Mouse (Mus musculus): ENCODE data around the gene Tekt3.

Gene Tekt3

DNA sequence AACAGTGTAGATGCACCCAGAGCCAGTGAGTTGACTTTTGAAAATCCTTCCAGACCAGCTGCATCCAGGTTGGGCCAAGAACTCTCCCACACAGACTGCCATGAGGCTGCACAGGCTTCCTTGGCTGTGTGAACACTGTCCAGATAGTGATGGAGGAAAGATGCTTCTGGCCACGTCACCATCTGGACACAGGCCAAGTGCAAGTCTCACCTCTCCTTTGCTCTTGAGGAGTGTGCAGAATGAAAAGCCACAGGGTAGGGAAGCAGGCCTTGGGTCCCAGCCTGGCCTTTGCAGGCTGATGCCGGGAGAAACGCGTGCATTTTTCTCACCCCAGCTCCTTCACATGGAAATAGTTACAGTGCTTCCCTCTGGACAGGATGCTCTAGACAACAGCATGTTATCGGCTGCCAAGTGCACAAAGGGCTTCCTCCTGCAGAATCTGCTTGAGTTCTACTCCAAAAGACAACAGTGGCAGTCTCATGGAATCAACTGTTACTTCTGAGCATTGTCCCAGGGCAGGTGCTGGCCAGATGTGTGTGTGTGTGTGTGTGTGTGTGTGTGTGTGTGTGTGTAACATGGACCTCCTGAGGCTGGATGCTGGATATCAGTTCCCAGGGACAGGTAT lies 64.5 kb downstream of the Tekt3 start:
- 48% methylated on average over 5 of the region's 5 CpGs for WGBS

DNA sequence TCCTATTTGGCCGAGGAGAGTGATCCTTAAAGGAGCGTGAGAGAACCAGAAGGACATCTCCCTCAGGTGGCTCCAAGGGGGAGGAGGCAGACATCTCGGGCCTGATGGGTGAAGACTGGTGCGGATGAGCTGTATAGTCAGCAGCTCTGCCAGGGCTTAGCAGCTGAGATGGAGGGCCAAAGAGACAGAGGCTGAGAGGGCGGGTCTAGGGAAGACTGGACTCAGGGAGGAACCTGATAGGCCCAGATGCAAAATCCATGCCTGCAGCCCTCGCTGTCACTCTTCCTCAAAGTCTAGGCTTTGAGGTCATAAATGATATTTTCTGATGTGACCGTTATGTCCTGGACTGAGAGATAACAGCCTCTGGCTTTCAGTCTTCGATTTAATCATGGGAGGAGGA lies 65.5 kb downstream of the Tekt3 start:
- 91% methylated on average over 8 of the region's 8 CpGs for WGBS

DNA sequence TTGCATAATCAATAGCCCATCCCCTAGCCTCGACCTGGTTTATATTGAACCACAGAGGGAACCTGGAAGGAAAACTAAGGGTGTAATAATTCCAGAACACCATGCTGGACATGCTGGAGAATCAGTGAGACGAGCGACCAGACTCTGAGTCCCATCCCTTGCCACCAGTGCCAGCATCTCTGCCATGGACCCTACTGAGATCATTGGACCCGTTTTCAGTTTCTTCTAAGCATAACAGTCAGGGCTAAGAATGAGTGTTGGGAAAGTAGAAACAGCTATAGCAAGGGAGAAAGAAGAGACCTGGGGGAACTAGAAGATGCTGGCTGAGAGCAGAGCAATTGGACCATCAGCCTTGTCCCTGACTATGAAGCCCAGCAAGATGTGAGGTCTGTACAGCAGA lies 66.1 kb downstream of the Tekt3 start:
- 91% methylated on average over 4 of the region's 4 CpGs for WGBS

DNA sequence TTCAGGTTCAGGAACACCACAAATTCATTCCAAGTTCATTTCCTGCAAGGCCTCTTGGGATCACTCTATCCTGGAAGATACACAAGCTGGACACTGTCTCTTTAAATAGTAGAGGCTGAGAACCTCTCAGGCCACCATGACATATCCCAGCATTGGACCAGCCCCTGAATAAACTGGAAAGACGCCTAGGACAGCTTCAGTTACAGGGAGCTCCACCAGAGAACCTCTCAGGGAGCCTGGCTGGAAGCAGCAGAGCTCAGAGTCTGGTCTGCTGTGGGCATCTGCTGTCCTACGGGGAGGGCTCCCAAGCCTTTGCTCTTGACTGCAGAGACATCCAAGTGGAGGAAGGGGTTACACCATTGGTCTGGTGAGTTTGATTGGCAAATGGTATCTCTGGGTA lies 67.3 kb downstream of the Tekt3 start, which contains the start of gene Pmp22:
Pmp22 (plus strand) TSS at position 199 of the 400 bp plus-strand sequence.
- 81% methylated on average over 2 of the region's 2 CpGs for WGBS

DNA sequence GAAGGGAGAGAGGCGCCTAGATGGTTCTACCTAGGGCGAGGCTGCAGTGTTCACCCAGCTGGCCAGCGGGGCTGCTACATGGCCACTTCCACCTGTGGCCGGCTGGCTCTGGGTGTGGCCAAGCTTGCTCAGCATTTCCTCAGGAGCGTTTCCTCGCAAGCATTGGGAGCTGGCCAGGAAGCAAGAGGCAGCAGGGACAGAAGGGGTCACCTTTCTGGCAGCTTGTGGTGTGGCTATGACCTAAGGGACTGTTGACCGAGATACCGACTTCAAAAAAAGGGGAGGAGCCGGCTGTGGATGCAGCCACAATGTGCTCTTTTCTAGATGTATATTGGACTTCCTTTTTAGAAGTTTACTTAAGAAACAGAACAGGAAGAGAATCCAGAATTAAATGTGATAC lies 67.9 kb downstream of the Tekt3 start:
- 64% methylated on average over 9 of the region's 9 CpGs for WGBS

DNA sequence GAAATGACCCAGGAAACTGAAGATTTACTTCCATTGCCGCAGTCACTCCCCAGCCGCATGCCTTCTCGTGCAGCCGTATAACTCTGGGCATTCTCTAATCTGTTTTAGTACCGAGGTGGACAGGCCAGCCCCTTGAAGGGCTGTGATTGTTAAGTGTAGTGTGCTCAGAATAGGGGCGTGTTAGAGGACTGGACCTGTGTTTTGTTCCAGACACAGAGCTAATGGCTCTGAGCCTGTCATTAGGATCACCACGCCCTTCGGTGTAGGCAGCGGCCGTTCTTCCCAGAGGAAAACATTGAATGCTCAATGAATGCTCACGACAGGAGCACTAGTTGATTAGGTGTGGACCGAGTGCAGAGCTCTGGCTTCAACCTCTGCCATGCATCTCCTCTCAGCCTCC lies 68.4 kb downstream of the Tekt3 start:
- 51% methylated on average over 12 of the region's 12 CpGs for WGBS

DNA sequence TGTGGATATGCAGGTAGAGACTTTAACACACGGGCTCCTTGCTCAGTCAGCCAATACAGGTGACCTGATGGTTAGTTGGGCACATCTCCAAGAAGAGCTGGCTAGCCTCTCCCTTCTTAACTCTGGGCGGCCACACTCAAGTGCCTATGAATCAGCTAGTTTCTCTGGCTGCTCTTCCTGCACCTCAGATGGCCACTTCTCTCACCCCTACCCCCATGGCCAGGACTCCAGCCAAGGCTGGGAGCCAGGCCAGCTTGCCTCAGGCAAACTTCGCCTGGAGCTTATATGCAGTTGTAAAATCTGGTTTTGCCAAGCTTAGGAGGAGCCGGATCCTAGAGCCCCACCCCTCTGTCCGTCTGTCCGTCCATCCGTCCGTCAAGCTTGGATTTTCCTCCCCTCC lies 69.0 kb downstream of the Tekt3 start:
- WGBS = 18% methylated on average over 8 of the region's 8 CpGs

DNA sequence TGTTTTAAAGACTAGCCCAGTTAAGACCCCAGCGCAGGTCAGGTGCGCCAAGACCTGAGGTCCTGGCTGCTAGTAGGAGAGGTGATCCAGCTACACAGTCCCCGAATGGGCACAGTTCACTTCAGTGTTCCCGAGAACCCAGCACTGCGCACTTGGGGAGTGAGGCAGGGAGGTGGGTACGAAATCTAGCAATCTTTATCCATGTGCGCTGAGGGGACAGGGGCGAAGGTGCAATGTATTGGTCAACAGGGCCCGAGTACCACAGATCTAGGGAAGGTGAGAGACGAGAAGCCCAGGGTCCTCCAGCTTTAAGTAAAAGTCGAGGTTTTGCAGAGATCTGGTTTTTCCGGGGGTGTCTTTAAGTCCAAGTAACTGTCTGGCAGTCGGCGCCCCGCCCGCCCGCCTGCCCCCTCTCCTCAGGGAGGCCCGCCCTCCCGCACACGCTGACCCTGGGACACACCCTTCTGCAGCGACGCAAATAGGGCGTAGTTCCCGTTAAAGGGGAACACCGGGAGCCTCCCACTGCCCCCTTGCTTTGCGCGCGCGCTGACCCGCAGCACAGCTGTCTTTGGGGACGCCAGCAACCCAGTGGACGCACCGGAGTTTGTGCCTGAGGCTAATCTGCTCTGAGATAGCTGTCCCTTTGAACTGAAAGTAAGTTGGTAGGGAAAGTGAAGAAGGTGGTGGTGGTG lies 69.7 kb downstream of the Tekt3 start:
- WGBS = 5% methylated on average over 33 of the region's 33 CpGs

DNA sequence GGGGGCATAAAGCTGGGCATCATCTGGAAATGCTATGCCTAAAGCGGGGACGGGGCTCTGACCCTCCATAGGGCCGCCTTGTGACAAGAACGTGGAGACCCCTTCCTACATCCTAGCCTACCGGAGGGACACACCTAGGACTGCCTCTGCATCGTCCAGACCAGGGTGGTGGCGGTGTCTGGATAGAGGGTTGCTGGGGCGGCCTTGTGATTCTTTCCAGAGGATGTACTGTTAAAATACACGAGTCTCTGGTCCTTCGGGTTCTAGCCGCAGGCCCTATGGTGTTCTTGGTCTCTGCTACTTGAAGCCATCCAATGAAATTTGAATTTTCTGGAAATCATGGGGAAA lies 70.2 kb downstream of the Tekt3 start:
- WGBS = 18% methylated on average over 11 of the region's 11 CpGs

DNA sequence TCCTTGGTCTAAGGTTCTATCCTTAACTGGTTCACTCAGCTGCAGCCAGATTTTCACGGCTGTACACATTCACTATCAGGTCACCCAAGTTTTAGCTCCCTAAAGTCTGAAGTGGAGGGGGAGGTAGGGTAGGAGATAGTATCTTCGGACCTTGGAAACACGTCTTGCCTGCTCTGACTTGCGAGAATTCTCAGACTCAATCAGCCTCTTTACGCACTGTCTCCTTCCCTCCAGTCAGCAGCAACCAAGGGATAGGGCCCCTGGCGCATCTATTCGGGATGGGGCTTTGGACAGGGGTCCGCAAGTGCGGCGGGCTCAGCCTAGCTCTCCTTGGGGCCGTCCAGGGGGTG lies 70.7 kb downstream of the Tekt3 start:
- 3% methylated on average over 11 of the region's 11 CpGs for WGBS

DNA sequence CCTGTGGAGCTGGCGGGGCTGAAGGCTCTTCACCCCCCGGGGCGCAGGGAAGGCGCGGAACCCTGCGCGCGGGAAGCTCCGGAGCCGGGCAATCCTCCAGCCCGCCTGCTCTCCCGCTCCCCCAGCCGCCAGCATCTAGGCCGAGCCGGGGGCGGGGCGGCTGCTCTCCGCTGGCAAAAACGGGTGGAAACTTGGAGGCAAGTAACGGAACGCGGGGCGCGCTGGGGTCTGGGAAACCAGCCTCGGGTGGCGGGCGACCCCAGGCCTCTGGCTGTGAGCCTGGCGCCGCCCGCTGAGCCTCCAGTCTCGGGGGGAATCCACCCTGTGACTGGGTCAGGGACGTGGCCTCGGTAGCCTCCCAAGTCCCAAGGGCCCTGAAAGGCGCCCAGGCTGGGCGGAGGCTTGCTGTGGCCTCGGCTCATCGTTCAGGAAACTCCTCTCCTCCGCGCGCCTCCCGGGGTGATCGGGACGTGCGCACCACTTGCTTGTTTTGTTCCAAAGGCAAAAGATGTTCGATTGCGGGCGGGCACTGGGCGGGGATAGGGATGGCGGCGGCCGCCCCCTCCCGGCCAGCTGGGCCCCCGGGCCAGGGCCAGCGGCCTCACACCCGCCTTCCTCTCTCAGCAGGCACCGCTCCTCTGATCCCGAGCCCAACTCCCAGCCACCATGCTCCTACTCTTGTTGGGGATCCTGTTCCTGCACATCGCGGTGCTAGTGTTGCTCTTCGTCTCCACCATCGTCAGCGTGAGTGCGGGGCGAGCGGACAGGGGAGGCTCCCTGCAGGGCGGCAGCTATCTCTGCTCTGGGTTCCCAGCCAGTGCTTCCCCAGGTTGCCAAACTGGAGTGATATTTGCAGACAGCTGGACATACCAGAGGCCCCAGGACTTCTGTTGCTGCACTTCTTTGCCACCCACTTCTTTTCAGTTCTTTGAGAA lies 71.3 kb downstream of the Tekt3 start:
- 1% methylated on average over 66 of the region's 66 CpGs for WGBS

DNA sequence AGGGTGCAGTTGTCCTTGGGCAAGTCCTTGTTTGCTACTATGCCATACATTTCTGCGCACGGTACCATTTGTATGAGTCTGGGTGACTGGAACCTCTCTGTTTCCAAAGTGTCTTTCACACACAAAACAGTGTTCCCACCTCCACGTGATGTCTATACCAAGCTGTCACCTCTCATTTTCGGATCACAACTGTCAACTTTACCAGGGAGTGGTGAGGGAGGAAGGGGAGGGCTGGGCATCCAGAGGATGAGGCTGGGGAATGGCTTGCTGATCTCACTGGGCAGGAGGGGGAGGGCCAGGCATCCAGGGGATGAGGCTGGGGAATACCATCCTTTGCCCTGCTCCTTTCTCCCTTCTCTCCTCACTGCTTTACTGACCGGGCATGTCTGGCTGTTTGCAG lies 72.6 kb downstream of the Tekt3 start:
- WGBS = 84% methylated on average over 5 of the region's 5 CpGs

DNA sequence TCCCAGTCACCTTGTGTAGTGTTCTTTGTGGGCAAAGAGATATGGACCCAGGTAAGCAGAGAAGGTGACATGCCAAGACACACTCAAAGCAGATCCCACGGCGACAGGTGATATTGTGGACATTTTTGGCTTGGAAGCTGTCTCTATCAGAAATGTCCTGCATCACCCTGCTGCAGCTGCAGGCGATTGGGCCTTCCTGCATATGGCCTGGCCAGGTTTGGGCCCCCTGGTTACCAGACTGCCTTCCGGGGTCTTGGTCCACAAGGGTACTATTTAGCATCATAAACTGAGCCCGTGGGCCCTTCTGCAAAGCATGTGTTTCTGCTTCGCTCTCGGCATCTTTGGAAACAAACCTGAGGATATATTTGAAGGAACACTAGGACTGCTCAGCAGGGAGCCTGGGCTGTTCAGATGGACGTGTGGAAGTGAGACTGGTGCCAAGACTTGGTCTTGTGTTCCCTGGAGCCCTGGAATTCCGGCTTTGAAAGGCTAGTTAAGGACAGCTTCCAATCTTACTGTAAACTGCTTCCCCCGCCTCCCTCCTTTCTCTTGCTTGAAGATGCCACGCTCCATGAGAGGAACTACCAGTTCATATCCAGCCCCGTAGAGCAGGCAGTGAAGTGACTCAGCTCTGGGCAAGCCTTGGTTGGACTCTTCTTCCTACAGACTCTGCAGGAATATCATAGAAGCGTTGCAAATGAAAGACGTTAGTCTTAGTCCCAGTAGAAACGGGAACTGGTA lies 73.5 kb downstream of the Tekt3 start:
- WGBS = 43% methylated on average over 15 of the region's 15 CpGs

DNA sequence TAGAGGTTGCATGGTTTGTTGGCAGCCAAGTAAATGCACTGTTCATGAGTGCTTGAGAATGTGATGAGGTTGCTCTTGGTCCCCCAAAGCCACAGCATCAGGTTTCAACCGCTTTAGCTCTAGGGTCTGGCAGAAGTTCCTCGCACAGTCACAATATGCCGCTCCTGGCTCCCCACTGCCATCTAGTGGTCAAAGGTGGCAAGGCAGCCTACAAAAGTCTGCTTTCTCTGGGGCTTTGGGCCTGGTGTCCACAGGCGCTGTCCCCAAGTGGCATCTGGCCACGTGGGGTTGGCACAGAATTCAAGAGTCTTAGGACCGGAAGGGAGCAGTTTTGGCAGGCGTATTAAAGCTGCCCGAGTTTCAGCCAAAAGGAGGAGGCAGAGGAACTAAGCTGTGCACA lies 74.2 kb downstream of the Tekt3 start:
- WGBS = 2% methylated on average over 8 of the region's 8 CpGs

DNA sequence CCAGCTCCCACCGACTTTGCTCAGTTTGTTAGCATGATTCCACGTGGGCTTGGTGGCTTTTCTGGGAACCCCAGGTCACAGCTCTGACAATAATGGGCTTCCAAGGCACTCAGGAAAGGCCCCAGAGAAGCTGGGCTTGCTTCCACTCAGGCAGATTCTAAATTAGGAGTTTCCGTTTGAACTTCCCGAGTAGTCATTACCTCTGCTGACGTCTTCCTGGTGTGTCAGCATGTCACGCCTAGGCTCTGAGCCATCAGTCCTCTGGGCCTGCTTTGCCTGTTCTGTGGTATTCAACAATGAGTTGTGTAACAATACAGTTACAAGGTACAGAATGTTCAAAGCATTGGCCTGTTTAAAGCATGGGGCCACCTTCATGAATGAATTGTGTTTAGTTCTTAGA lies 74.8 kb downstream of the Tekt3 start:
- WGBS = 33% methylated on average over 6 of the region's 6 CpGs

DNA sequence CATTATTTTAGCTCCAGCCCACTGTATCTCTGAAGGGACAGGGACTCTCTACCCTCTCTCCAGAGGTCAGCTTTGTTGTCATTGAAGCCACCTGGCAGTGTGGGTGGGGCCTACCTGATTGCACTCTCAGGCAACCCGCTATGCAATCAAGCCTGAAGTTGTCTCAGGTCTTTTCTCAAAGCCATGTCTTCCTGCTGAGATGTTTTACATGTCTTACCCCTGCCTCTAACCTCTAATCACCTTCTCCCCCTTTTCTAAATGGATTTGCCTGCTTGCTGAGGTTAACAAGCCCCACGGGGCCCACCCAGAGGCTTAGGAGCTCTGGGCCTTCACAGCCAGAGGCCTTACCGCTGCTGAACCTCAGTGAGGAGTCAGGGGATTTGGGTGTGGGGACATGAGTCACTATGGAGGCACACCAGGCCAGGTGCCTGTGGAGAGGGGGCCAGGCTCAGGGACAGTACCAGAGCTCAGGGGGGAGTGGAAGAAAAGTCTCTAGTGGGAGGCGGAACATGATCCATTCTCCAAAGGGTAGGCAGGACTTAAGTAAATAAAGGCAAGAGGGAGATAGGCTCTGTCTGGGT lies 75.5 kb downstream of the Tekt3 start:
- WGBS = 88% methylated on average over 4 of the region's 4 CpGs

DNA sequence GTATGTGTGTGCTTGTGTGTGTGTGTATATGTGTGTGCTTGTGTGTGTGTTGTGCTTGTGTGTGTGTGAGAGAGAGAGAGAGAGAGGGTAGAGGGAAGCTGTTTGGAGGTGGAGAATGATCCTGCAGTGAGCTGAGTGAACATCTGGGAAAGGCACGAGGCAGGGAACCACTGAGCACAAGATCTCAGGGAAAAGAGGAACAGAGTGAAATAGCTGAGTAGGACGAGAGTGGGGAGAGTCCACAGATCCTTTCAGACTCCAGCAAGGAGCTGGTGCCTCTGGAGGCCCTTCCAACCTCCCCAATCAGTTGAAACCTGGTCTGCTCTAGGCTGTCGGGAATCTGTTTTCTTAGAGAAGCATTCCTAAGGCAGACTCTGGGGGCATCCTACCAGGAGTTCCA lies 77.3 kb downstream of the Tekt3 start:
- 56% methylated on average over 3 of the region's 3 CpGs for WGBS

DNA sequence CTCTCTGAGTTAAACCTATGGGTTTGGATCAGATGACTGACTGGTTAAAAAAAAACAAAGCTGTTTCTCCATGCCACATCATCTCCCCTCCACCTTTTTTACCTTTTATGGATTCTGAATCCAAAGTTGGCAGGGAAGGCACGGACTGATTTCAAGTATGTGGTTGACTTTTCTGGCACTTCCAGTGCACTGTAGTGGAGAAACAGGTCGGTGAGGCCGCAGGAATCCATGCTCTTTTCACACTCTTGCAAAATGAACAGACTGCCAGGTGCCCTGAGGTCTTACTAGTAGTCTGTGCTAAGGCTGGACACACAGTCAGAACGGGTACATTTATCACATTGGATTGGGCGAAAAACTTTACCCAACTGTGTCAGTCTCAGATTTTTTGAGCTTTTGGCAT lies 80.9 kb downstream of the Tekt3 start:
- 89% methylated on average over 5 of the region's 5 CpGs for WGBS

DNA sequence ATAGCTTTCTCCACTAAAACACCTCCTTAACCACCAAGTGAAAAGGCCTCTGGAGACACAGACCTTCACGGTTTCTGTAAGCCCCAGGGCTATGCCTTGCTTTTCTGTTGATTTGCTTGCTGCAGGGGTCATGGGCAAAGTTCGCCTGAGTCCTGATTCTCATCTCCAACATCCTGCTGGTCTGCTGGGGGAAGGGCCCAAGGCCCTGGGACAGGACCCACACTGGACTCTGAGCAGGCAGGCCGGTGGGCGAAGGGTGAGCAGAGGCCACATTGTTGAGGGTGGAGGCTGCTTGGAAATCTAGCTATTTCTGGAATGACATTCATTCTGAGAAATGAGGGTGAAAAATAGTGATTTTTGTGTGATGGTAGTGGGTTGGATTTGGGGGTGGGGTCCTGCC lies 81.4 kb downstream of the Tekt3 start:
- 85% methylated on average over 4 of the region's 4 CpGs for WGBS

DNA sequence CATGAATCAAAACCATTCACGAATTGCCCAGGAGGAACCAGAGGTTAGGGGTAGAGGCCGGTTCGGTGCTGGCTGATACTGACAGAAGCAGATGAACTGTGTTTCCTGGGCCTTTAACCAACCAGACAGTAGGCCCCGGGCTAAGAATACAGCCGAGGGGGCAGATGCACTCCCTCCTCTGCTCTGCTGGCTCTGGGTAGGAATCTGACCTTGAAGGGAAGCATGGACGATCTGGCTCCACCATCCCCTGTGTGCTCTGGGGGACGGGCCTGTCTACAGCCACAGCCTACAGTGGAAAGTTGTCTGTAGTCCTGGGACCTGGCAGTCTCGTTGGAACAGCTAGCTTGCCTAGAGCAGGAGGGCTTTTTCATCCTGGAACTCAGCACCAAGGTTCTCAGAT lies 82.0 kb downstream of the Tekt3 start:
- 79% methylated on average over 8 of the region's 8 CpGs for WGBS
